Mouse (Mus musculus): ENCODE results near the gene Utp6.
"Not testable (repeated sequence)": the region's sequence is repeated elsewhere in the genome, so short reads cannot be mapped to it uniquely, and the experiment has no call there.

DNA sequence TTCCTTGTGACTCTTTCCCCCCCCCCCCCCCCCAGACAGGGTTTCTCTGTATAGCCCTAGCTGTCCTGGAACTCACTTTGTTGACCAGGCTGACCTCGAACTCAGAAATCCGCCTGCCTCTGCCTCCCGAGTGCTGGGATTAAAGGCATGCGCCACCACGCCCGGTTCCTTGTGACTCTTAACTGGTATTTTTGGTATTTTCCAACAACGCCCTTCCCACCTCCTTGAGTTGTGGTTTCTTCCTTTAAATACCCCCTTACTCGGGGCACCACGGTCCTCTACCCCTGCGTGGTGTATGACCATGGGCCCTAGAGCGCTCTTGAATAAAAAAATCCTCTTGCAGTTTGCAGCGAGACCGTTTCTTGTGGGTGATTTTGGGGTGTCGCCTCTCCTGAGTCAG lies 14.9 kb upstream of the Utp6 start:
- TF ChIP-seq POLR2A (IDR thresholded peaks at IDR 0.05; ENCODE audit: low read depth, low read length); CTCF (IDR thresholded peaks at IDR 0.05; ENCODE audit: extremely low read depth, insufficient read length, insufficient replicate concordance, low read depth, low read length): not testable (repeated sequence)
